Mouse (Mus musculus): Measurements from ENCODE around the gene Ppp4r4. TPM values are rescaled to one million over a fixed set of nuclear protein-coding genes. Genes with fewer than 3 reads are reported as not detected.
"Not testable (repeated sequence)": the region's sequence is repeated elsewhere in the genome, so short reads cannot be mapped to it uniquely, and the experiment has no call there.

The Ppp4r4 gene
- polyA plus RNA-seq, 1 experiment from 2014 or later, result 2.8 TPM

DNA sequence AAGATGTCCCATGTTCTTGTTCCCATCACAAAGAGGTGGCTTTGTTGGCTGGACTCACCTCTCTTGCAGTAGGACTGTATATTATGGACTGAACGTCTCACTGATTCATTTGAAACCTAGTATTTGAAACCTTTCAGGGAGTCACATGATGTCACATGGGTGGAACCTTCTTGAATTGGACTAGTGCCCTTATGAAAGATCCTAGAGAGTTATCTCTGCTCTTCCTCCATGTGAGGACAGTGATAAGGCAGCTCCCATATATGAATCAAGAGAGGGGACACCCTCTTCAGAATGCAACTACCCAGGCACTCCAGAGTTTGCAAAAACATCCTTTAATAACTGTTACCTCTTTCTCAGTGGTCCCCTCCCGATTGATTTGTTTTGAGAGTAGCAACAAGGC, 114.2 kb downstream of the Ppp4r4 start:
- WGBS, result 78% methylated on average over 2 of the region's 2 CpGs
- no peak for ATAC-seq (ENCODE audit: low FRiP score, low read depth)

DNA sequence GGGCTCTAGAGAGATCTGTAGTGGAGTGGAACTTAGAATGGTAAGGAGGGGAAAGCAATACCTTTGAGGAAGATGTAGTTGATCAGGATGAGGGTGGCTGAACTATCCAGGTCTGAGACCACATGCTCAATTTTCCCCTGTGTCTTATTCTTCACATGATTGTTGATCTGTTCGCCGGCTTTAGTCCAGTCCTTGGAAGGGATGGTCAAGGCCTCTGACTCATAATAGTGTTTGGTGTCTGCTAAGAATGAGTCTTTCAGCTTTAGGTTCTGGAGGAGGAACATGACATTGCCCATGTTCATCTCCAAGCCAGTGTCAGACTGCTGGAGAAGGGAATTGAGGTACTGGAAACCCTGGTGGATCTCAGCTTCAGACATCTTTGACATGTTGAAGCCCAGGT, 121.8 kb downstream of the Ppp4r4 start:
- no peaks in the 10 kb centered on the region for H3K9me3 ChIP-seq
- H3K4me2 ChIP-seq, result no peak overlapping the region
- no peaks in the 10 kb centered on the region for H3K27me3 ChIP-seq
- H3K4me3 ChIP-seq, result no peak overlapping the region
- no peak overlapping the region for H3K9ac ChIP-seq
- H3K36me3 ChIP-seq, result no peaks in the 10 kb centered on the region
- WGBS, result 91% methylated on average over 2 of the region's 2 CpGs
- no peak overlapping the region for H3K27ac ChIP-seq (replicated peaks)
- no peaks in the 10 kb centered on the region for H3K4me1 ChIP-seq (replicated peaks)
- ATAC-seq (ENCODE audit: low FRiP score, low read depth), result no peak

More for the DNA sequence above, 114.2 kb downstream of the Ppp4r4 start:
- no peaks in the 10 kb centered on the region for H3K27me3 ChIP-seq
- no peak overlapping the region for H3K27ac ChIP-seq (replicated peaks)
- no peak overlapping the region for H3K4me3 ChIP-seq
- H3K4me1 ChIP-seq (replicated peaks), result no peaks in the 10 kb centered on the region
- H3K36me3 ChIP-seq, result no peaks in the 10 kb centered on the region
- H3K9me3 ChIP-seq, result no peaks in the 10 kb centered on the region
- no peak overlapping the region for H3K4me2 ChIP-seq
- H3K9ac ChIP-seq, result no peak overlapping the region

GRCm38 (mm10) chr12:103655123-103656044, 123.3 kb downstream of the Ppp4r4 start:
- Histone ChIP-seq H3K9me3 (no peaks in the 10 kb centered on the region), H3K9ac (no peak overlapping the region), H3K36me3 (no peaks in the 10 kb centered on the region), H3K27me3 (no peaks in the 10 kb centered on the region), H3K27ac (replicated peaks) (no peak overlapping the region), H3K4me2 (no peak overlapping the region), H3K4me3 (no peak overlapping the region), H3K4me1 (replicated peaks) (no peaks in the 10 kb centered on the region)
- WGBS, result 87% methylated on average over 7 of the region's 7 CpGs
- ATAC-seq (ENCODE audit: low FRiP score, low read depth), result no peak

DNA sequence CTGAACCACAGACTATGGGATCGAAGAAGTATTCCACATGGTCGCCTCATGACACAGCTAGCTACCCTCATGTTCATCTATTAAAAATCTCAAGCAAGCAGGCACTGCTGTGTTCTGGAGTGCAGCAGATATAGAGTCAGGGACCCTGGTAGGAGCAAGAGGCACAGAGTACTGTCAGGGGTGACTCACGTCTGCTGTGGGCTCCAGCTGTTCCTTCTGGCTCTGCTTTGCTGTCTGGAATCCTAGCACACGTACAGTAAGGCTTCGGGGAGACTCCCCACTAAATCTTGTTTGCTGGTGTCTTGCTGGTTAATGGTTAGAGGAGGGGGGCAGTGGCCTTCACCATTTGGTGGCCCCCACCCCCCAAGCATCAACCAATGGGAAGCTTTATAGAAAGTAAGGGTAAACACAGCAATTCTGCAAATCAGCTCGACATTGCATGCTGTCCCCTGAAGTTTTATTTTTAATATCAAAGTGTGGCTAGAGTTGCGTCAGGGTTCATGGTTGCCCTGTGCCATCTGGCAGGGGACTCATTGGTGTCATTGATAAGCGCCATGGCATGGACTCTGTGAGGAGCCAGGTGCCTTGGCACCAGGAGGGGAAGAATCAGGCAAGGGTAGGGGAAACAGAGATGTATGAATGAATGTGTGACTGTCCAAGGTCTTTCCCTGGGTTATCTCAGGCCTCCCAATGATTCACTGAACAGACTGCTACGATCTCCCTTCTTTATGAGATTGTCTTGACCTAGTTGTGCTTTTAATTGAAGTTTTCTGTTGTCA, 125.0 kb downstream of the Ppp4r4 start, which contains the start of gene Serpina6:
Gene Serpina6 (minus strand): TSS at position 365 of the 779 bp plus-strand sequence.
- no peak within 1 kb of the TSS for H3K4me3 ChIP-seq
- H3K9me3 ChIP-seq, result no peaks in the 10 kb centered on the region
- H3K4me2 ChIP-seq, result no peak within 1 kb of the TSS
- no peak within 1 kb of the TSS for H3K27ac ChIP-seq (replicated peaks)
- no peaks in the 10 kb centered on the region for H3K4me1 ChIP-seq (replicated peaks)
- no peaks in the 10 kb centered on the region for H3K27me3 ChIP-seq
- no peak within 1 kb of the TSS for H3K9ac ChIP-seq
- ATAC-seq (ENCODE audit: low FRiP score, low read depth), result no peak
- no peaks in the 10 kb centered on the region for H3K36me3 ChIP-seq
- WGBS, result 86% methylated on average over 9 of the region's 9 CpGs

- Histone ChIP-seq H3K9me3 (no peaks in the 10 kb centered on the region), H3K36me3 (no peaks in the 10 kb centered on the region), H3K27ac (replicated peaks) (no peak overlapping the region), H3K9ac (no peak overlapping the region), H3K4me2 (no peak overlapping the region), H3K4me3 (no peak overlapping the region), H3K4me1 (replicated peaks) (no peaks in the 10 kb centered on the region), H3K27me3 (no peaks in the 10 kb centered on the region)
- ATAC-seq (ENCODE audit: low FRiP score, low read depth), result no peak
- WGBS, result 84% methylated on average over 10 of the region's 10 CpGs
Measured at GRCm38 (mm10) chr12:103657991-103658390, 125.9 kb downstream of the Ppp4r4 start.

- no peak overlapping the region for H3K9ac ChIP-seq
- ATAC-seq (ENCODE audit: low FRiP score, low read depth), result no peak
- no peaks in the 10 kb centered on the region for H3K9me3 ChIP-seq
- H3K4me2 ChIP-seq, result no peak overlapping the region
- no peak overlapping the region for H3K4me3 ChIP-seq
- no peaks in the 10 kb centered on the region for H3K4me1 ChIP-seq (replicated peaks)
- H3K27me3 ChIP-seq, result no peaks in the 10 kb centered on the region
- H3K27ac ChIP-seq (replicated peaks), result no peak overlapping the region
- no peaks in the 10 kb centered on the region for H3K36me3 ChIP-seq
- WGBS, result 85% methylated on average over 2 of the region's 2 CpGs
Measured at GRCm38 (mm10) chr12:103659171-103659570, 127.1 kb downstream of the Ppp4r4 start.

DNA sequence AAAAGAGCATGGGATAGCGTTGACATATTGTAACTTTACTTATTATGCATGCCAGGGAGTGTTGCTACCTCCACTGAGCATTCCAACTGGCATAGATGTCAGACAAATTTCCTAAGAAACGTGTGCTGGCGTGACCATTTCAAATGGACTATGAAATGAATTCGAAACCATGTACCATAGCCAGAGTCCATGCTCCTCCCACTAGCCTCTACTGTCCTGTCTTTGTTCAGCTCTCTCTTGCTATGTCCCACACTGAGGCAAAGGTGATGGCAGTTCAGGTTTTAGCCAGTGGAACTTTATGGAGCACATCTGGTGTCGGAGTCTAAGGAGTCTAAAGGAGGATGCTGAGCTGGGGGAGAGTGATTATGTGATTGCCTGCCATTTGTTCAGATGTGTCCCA, 128.0 kb downstream of the Ppp4r4 start:
- Histone ChIP-seq H3K9ac (no peak overlapping the region), H3K4me2 (no peak overlapping the region), H3K27me3 (no peaks in the 10 kb centered on the region), H3K9me3 (no peaks in the 10 kb centered on the region), H3K4me3 (no peak overlapping the region), H3K27ac (replicated peaks) (no peak overlapping the region), H3K4me1 (replicated peaks) (no peaks in the 10 kb centered on the region), H3K36me3 (no peaks in the 10 kb centered on the region)
- no peak for ATAC-seq (ENCODE audit: low FRiP score, low read depth)
- 89% methylated on average over 5 of the region's 5 CpGs for WGBS

DNA sequence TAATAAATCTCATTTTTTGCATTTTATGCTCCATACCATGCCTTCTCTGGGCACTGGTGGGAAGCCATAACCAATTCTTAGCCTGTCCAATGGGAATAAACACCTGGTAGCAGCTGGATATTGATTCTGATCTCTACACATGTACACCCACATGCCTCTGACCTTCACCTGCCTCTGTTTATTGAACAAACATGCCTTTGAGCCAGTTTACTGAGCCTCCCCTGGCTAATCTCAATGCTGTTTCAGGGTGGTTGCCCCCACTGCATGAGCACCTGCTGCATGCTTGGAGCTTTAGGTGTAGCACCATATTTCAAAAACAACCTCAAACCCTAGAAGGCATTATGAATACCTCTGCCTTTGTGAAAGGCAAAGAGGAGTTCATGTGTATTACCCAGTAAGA, 130.0 kb downstream of the Ppp4r4 start:
- ATAC-seq (ENCODE audit: low FRiP score, low read depth); H3K9ac ChIP-seq; H3K27ac ChIP-seq (replicated peaks); H3K9me3 ChIP-seq; H3K4me2 ChIP-seq; H3K36me3 ChIP-seq; H3K4me1 ChIP-seq (replicated peaks); H3K4me3 ChIP-seq; H3K27me3 ChIP-seq: not testable (repeated sequence)

Other genes starting within 250 kb of the Ppp4r4 start
- 7.2 and 11.3 TPM in 2 replicates for gene Fam181a, start 221.3 kb upstream of the Ppp4r4 start, polyA plus RNA-seq (2015; fragmentation: Nextera tagmentation; extraction: Ambion mirVana)
- gene Asb2, start 176.3 kb upstream of the Ppp4r4 start, polyA plus RNA-seq (2015; fragmentation: Nextera tagmentation; extraction: Ambion mirVana), result 1.0 and 1.2 TPM in 2 replicates
- 22.5 and 24.0 TPM in 2 replicates for gene Otub2, start 143.6 kb upstream of the Ppp4r4 start, polyA plus RNA-seq (2015; fragmentation: Nextera tagmentation; extraction: Ambion mirVana)
- 0.97 and 1.3 TPM in 2 replicates for gene 9330161L09Rik, start 124.5 kb upstream of the Ppp4r4 start, polyA plus RNA-seq (2015; fragmentation: Nextera tagmentation; extraction: Ambion mirVana)
- gene Ddx24, start 106.5 kb upstream of the Ppp4r4 start, polyA plus RNA-seq (2015; fragmentation: Nextera tagmentation; extraction: Ambion mirVana), result 158 and 171 TPM in 2 replicates
- gene Ifi27, start 98.1 kb upstream of the Ppp4r4 start, polyA plus RNA-seq (2015; fragmentation: Nextera tagmentation; extraction: Ambion mirVana), result 14.4 and 18.4 TPM in 2 replicates
- gene Ifi27l2a, start 88.6 kb upstream of the Ppp4r4 start, polyA plus RNA-seq (2015; fragmentation: Nextera tagmentation; extraction: Ambion mirVana), result 5.6 and 13.0 TPM in 2 replicates
- not detected in 2 replicates for gene Ifi27l2b, start 75.1 kb upstream of the Ppp4r4 start, polyA plus RNA-seq (2015; fragmentation: Nextera tagmentation; extraction: Ambion mirVana)
- gene Serpina10, start 99.2 kb downstream of the Ppp4r4 start, polyA plus RNA-seq (2015; fragmentation: Nextera tagmentation; extraction: Ambion mirVana), result 0.08 TPM in 1 of 2 replicates, not detected in the other
- 0.48 TPM in 1 of 2 replicates, not detected in the other for gene Serpina6, start 124.9 kb downstream of the Ppp4r4 start, polyA plus RNA-seq (2015; fragmentation: Nextera tagmentation; extraction: Ambion mirVana)
- gene Serpina16, start 143.9 kb downstream of the Ppp4r4 start, polyA plus RNA-seq (2015; fragmentation: Nextera tagmentation; extraction: Ambion mirVana), result not detected in 2 replicates
- not detected in 2 replicates for gene Serpina1f, start 163.2 kb downstream of the Ppp4r4 start, polyA plus RNA-seq (2015; fragmentation: Nextera tagmentation; extraction: Ambion mirVana)
- 0.10 TPM in 1 of 2 replicates, not detected in the other for gene Serpina1d, start 241.3 kb downstream of the Ppp4r4 start, polyA plus RNA-seq (2015; fragmentation: Nextera tagmentation; extraction: Ambion mirVana)